Mouse (Mus musculus): ENCODE measurements around the gene Csde1.

GRCm38 (mm10) chr3:102976906-102977305 lies 43.3 kb upstream of the Csde1 start:
- TF ChIP-seq GATA1 (IDR thresholded peaks at IDR 0.05; ENCODE audit: borderline replicate concordance, low read length), result no peak
- TF ChIP-seq FLI1 (IDR thresholded peaks at IDR 0.05; ENCODE audit: low read length), result no peak

Measured in megakaryocyte, embryonic 14.5 days (primary cell).